Mouse (Mus musculus) liver, postnatal 0 days (tissue): ENCODE data around the gene Trim30c. TPM values are rescaled to one million over a fixed set of nuclear protein-coding genes. Genes with fewer than 3 reads are reported as not detected.

ENCODE experiments used
- ATAC-seq: fragments of 200-750 bp; cut with Nextera tagmentation; 2 replicates; pipeline ENCODE4 v1.8.0; 2017; ENCODE audit warnings: mild to moderate bottlenecking, moderate library complexity
- DNase-seq: peaks from one replicate; pipeline ENCODE4 v3.0.0-alpha.2; 2016
- H3K27ac ChIP-seq: fragments of 300-500 bp; sonication (generic); 2 replicates; pipeline ENCODE4 v1.5.1; 2014; ENCODE audit warnings: antibody characterized with exemption, moderate library complexity, mild to moderate bottlenecking, low read depth
- H3K27me3 ChIP-seq: fragments of 300-500 bp; sonication (generic); 2 replicates; pipeline ENCODE4 v1.6.1; 2014; ENCODE audit warnings: low read length, control low read depth, mixed read lengths; ENCODE audit not compliant: insufficient read depth
- H3K36me3 ChIP-seq: fragments of 300-500 bp; sonication (generic); replicated peaks from 2 replicates; pipeline ENCODE4 v1.6.1; 2014; ENCODE audit warnings: mild to moderate bottlenecking, control low read depth, low read length, moderate library complexity, mixed read lengths; ENCODE audit not compliant: insufficient read depth
- H3K4me1 ChIP-seq: fragments of 300-500 bp; sonication (generic); 2 replicates; pipeline ENCODE4 v1.6.1; 2014; ENCODE audit warnings: antibody characterized with exemption, mild to moderate bottlenecking, control low read depth; ENCODE audit not compliant: insufficient read depth
- H3K4me2 ChIP-seq: fragments of 300-500 bp; sonication (generic); 2 replicates; pipeline ENCODE4 v1.6.1; 2014; ENCODE audit warnings: low read depth, mild to moderate bottlenecking, low read length, moderate library complexity, mixed read lengths
- H3K4me3 ChIP-seq: fragments of 300-500 bp; sonication (generic); 2 replicates; pipeline ENCODE4 v1.5.1; 2014; ENCODE audit warnings: low read depth, low read length
- H3K9ac ChIP-seq: fragments of 300-500 bp; sonication (generic); replicated peaks from 2 replicates; pipeline ENCODE4 v1.6.1; 2014; ENCODE audit warnings: mild to moderate bottlenecking, moderate library complexity
- H3K9me3 ChIP-seq: fragments of 300-500 bp; sonication (generic); 2 replicates; pipeline ENCODE4 v1.6.1; 2016; ENCODE audit warnings: mild to moderate bottlenecking, control low read depth, low read length, mixed read lengths
- CTCF ChIP-seq: sonication (generic); IDR thresholded peaks from 2 replicates; pipeline ENCODE4 v1.5.1; 2016; ENCODE audit warnings: antibody characterized with exemption, low read depth
- EP300 ChIP-seq: IDR thresholded peaks from 2 replicates; pipeline ENCODE4 v1.6.1; 2016; ENCODE audit warnings: antibody characterized with exemption, low read depth, mild to moderate bottlenecking
- WGBS: fragments of 180-500 bp; shearing (Covaris S2); extraction: QIAGEN DNeasy Blood & Tissue Kit; methylation state at CpG from one replicate; pipeline ENCODE4 v1.1.7; 2014; ENCODE audit not compliant: insufficient replicate concordance; 5-methylcytosine and 5-hydroxymethylcytosine counted together
- polyA plus RNA-seq: library from polyadenylated mRNA; unstranded; fragments of >200 nt; fragmentation: Nextera tagmentation; extraction: Ambion mirVana; gene quantifications from 2 replicates; pipeline ENCODE4 v1.2.1, GENCODE M21; 2015

Gene Trim30c
- polyA plus RNA-seq = 0.38 and 0.50 TPM in 2 replicates

- no peak for DNase-seq
- Histone ChIP-seq H3K4me3 (no peak within 1 kb of the TSS), H3K9me3 (no peaks in the 10 kb centered on the region), H3K9ac (no peak within 1 kb of the TSS), H3K4me1 (no peaks in the 10 kb centered on the region), H3K4me2 (no peak within 1 kb of the TSS), H3K27ac (peak within 1 kb of the TSS; percentile 66), H3K27me3 (no peaks in the 10 kb centered on the region), H3K36me3 (no peaks in the 10 kb centered on the region)
- no peak for TF ChIP-seq EP300
- peak; percentile 45 for ATAC-seq
- 42% methylated on average over 1 of the region's 1 CpGs for whole genome bisulfite sequencing
Measured at GRCm38 (mm10) chr7:104400698-104401097, at the start of gene Trim30c. TSS of gene Trim30c (minus strand) at chr7:104400837.

- H3K4me2 ChIP-seq = peak overlapping the region; percentile 45
- no peaks in the 10 kb centered on the region for H3K9me3 ChIP-seq
- peak; percentile 49 for DNase-seq
- peaks cover 3% of the 10 kb centered on the region; the same call in 1 of the 2 replicates for H3K4me1 ChIP-seq
- ATAC-seq = peak; percentile 90
- peak overlapping the region; percentile 72 for H3K27ac ChIP-seq
- TF ChIP-seq EP300 (no peak), CTCF (peak; percentile 67)
- H3K4me3 ChIP-seq = peak overlapping the region; percentile 39
- H3K27me3 ChIP-seq = no peaks in the 10 kb centered on the region
- WGBS = 11% methylated on average over 2 of the region's 2 CpGs
- H3K9ac ChIP-seq = no peak overlapping the region; the same call in 1 of the 2 replicates
- no peaks in the 10 kb centered on the region for H3K36me3 ChIP-seq
Measured at GRCm38 (mm10) chr7:104445961-104446645, 45.5 kb upstream of the Trim30c start.

GRCm38 (mm10) chr7:104404460-104404950 is 3.9 kb upstream of the Trim30c start:
- DNase-seq = no peak
- no peak overlapping the region for H3K27ac ChIP-seq
- no peaks in the 10 kb centered on the region for H3K4me1 ChIP-seq
- no peak overlapping the region for H3K4me2 ChIP-seq
- no peak overlapping the region for H3K4me3 ChIP-seq
- 80% methylated on average over 3 of the region's 3 CpGs for WGBS
- no peaks in the 10 kb centered on the region for H3K36me3 ChIP-seq
- H3K9ac ChIP-seq = no peak overlapping the region
- no peaks in the 10 kb centered on the region for H3K27me3 ChIP-seq
- TF ChIP-seq CTCF (no peak), EP300 (no peak)
- H3K9me3 ChIP-seq = no peaks in the 10 kb centered on the region
- no peak for ATAC-seq

GRCm38 (mm10) chr7:104401140-104401539 is 503 bp upstream of the Trim30c start:
- no peaks in the 10 kb centered on the region for H3K36me3 ChIP-seq
- H3K27ac ChIP-seq = peak overlapping the region; percentile 66
- ATAC-seq (peak; percentile 58), DNase-seq (no peak)
- no peaks in the 10 kb centered on the region for H3K27me3 ChIP-seq
- H3K9ac ChIP-seq = no peak overlapping the region
- TF ChIP-seq CTCF (no peak), EP300 (no peak)
- no peaks in the 10 kb centered on the region for H3K9me3 ChIP-seq
- H3K4me1 ChIP-seq = no peaks in the 10 kb centered on the region
- H3K4me2 ChIP-seq = no peak overlapping the region
- no peak overlapping the region for H3K4me3 ChIP-seq

GRCm38 (mm10) chr7:104398492-104398891 is 2.1 kb downstream of the Trim30c start:
- Histone ChIP-seq H3K4me2 (no peak overlapping the region), H3K4me1 (no peaks in the 10 kb centered on the region), H3K9ac (no peak overlapping the region), H3K9me3 (no peaks in the 10 kb centered on the region), H3K27me3 (no peaks in the 10 kb centered on the region), H3K4me3 (no peak overlapping the region), H3K27ac (no peak overlapping the region), H3K36me3 (no peaks in the 10 kb centered on the region)
- ATAC-seq (no peak), DNase-seq (no peak)
- WGBS = 60% methylated on average over 1 of the region's 1 CpGs
- TF ChIP-seq EP300 (no peak), CTCF (no peak)

GRCm38 (mm10) chr7:104369736-104370414 is 30.8 kb downstream of the Trim30c start, which contains the start of gene Trim30b:
TSS of gene Trim30b (minus strand) at chr7:104369884.
- no peaks in the 10 kb centered on the region for H3K4me1 ChIP-seq
- H3K27ac ChIP-seq = peak within 1 kb of the TSS; percentile 69
- peak; percentile 84 for ATAC-seq
- DNase-seq = peak; percentile 15
- no peaks in the 10 kb centered on the region for H3K27me3 ChIP-seq
- WGBS = 59% methylated on average over 1 of the region's 1 CpGs
- peak; percentile 69 for TF ChIP-seq CTCF
- no peak for TF ChIP-seq EP300
- peak within 1 kb of the TSS; percentile 30 for H3K4me2 ChIP-seq
- no peaks in the 10 kb centered on the region for H3K9me3 ChIP-seq
- no peak within 1 kb of the TSS for H3K4me3 ChIP-seq
- H3K9ac ChIP-seq = no peak within 1 kb of the TSS
- no peaks in the 10 kb centered on the region for H3K36me3 ChIP-seq
